Mouse (Mus musculus): Measurements from ENCODE around the gene Fmnl3.
"Not testable (repeated sequence)": the region's sequence is repeated elsewhere in the genome, so short reads cannot be mapped to it uniquely, and the experiment has no call there.

Gene Fmnl3

GRCm38 (mm10) chr15:99387976-99388375 is 17.7 kb upstream of the Fmnl3 start:
- DNase-seq (ENCODE audit: low spot score): no peak

GRCm38 (mm10) chr15:99386796-99387195 is 16.5 kb upstream of the Fmnl3 start:
- no peak for DNase-seq (ENCODE audit: low spot score)

DNA sequence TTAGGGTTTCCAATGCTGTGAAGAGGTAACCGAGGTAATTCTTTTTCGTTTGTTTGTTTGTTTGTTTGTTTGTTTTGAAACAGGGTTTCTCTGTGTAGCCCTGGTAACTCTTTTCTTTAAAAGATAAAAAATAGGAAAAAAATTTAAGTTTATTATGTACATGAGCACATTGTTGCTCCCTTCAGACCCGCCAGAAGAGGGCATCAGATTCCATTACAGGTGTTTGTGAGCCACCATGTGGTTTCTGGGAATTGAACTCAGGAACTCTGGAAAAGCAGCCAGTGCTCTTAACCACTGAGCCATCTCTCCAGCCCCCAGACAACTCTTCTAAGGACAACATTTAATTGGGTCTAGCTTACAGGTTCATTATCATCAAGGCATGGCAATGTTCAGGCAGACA is 15.8 kb upstream of the Fmnl3 start:
- not testable (repeated sequence) for DNase-seq (ENCODE audit: low spot score)

DNA sequence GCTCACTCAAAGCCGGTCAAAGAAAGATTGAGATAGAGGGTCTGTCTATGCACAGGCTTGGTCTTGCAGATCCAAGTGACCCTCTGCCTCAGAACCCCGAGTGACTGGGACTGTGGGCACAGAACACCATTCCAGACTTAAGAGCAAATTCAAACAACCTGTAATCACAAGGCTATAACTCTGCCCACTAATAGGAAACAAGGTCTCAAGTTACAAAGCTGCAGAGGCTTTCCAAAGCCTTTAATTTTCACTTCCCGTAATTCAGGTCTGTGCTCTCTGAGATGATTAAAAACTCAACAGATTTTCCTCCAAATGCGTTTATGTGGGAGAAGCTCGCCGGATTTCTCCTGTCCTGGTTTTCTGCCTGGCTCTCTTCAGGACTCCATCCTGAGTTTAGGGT is 13.8 kb upstream of the Fmnl3 start:
- DNase-seq (ENCODE audit: low spot score): no peak

GRCm38 (mm10) chr15:99382893-99383292 is 12.6 kb upstream of the Fmnl3 start:
- no peak for DNase-seq (ENCODE audit: low spot score)

GRCm38 (mm10) chr15:99376240-99376639 is 6.0 kb upstream of the Fmnl3 start:
- no peak for DNase-seq (ENCODE audit: low spot score)

GRCm38 (mm10) chr15:99375581-99375980 is 5.3 kb upstream of the Fmnl3 start:
- no peak for DNase-seq (ENCODE audit: low spot score)

DNA sequence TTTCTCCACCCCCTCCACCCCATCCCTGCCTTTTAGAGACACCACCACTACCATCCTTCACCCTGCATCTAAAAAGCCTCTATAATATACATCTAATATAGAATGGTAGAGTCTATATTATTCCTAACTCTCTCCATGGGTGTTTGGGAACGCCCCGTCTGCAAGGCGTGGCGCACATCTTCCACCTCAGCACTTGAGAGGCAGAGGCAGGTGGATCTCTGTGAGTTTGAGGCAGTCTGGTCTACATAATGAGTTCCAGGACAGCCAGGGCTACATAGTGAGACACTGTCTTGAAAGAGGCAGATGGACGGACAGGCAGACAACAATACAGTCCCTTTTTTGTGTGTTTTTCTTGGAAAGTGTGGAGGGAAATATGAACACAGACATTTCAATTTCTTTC is 4.8 kb upstream of the Fmnl3 start:
- DNase-seq (ENCODE audit: low spot score): no peak

- no peak for DNase-seq (ENCODE audit: low spot score)
Measured at GRCm38 (mm10) chr15:99372761-99373160, 2.5 kb upstream of the Fmnl3 start.

DNA sequence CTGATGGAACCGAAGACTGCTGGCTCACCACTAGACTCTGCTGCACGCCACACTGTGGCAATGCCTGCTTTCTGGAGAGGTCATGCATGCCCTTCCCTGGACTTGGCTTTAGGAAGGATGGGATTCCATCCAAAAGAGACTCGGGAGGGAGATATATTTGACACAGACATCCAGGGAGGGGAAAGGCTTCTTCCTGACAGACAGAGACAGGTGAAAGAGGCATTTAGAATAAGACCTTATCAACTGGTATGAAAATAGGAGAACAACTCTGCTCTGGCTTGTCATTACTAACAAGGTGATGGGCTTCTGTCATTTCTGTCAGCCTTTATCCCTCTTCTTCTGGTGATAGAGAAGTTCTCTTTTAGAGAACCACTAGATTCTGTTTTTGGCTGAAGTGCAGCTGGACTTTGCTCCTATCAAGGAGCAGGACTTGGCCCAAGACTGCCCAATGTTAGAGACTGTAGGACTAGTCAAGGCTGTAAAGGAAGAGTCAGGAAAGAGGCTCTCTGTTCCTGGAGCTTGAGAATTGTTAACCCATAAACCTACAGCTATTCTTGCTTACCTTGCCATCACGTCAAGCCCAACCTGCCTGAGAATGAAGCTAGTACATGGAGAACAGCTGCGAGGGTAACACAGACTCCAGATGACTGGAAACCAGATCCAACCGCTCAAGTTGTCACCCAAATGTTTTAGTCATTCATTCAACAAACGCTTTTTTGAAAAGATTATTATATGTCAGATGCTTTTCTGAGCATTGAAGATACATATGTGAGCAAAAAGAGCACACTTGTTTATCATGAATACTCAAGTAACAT is 1.5 kb upstream of the Fmnl3 start:
- no peak for DNase-seq (ENCODE audit: low spot score)

GRCm38 (mm10) chr15:99369391-99370171 is 701 bp downstream of the Fmnl3 start:
- DNase-seq (ENCODE audit: low spot score): no peak

DNA sequence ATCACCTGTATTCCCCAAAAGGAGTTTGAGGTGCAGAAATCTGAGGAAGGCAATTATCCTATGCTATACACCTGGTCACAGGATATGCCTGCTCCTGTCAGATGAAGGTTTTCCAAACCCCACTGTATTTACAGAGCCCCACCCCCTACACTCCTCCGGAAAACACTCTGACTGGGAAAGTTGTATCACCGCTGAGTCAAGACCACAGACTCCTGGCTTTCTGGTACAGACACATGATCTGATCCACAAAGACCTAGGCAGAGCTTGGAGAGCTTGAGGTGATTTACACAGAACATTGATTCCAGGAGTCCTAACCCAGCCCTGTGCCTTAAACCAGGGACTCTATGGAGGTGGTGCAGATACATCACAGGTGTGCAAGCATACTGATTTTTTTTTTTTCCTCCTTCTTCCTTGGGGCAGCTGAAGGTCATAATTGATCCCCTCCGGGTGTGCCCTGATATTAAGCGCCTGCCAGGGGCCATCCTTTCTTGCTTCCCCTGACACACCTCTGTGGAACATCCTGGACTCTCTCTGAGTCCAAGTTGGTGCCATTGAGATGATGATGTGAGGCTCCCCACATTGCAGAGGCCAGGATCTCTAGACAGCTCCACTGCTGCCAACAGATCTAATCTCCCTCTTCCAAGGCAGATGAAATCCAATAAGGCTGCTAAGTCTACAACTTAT is 1.6 kb downstream of the Fmnl3 start:
- DNase-seq (ENCODE audit: low spot score): no peak

DNA sequence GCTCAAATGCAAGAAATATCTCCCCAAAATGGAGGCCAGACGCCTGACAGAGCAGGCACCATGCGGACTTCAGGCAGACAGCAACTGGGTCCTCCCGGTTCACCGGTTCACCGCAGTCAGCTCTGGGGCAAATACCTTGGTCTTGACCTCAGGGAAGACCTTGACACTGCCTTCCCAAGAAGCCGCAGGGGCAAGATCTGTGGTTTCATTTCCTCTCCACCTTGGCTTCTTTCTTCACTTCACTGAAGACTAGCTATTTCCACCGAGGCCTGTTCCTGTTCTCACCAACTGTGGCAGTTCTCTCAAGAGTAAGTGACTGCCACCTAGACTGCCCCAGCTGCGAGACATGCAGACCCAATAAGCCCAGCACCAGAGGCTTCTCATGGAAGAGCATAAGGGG is 5.4 kb downstream of the Fmnl3 start:
- no peak for DNase-seq (ENCODE audit: low spot score)

GRCm38 (mm10) chr15:99364022-99364530 is 6.2 kb downstream of the Fmnl3 start:
- no peak for DNase-seq (ENCODE audit: low spot score)

GRCm38 (mm10) chr15:99358952-99359351 is 11.3 kb downstream of the Fmnl3 start:
- DNase-seq (ENCODE audit: low spot score): no peak

- DNase-seq (ENCODE audit: low spot score): no peak
Measured at GRCm38 (mm10) chr15:99356462-99356861, 13.8 kb downstream of the Fmnl3 start.

GRCm38 (mm10) chr15:99355660-99356059 is 14.6 kb downstream of the Fmnl3 start:
- DNase-seq (ENCODE audit: low spot score): no peak

DNA sequence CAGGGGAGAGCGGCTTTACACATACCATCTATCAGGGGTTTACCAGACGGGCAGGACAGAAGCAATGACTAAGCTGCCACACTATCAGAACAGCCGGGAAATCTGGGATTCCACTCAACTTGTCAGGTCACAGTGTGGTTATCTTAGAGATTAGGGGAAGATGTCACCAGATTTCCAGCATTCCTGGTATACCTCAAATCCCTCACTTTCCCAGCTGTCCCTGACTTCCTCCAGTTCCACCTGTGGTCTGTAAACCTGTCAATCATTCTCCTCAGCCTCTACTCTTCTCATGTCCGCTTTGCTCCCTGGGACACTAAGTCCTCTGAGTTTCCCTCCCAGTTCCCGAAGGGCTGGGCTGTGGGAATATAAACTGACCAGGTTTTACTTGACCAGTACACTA is 18.0 kb downstream of the Fmnl3 start:
- no peak for DNase-seq (ENCODE audit: low spot score)

DNA sequence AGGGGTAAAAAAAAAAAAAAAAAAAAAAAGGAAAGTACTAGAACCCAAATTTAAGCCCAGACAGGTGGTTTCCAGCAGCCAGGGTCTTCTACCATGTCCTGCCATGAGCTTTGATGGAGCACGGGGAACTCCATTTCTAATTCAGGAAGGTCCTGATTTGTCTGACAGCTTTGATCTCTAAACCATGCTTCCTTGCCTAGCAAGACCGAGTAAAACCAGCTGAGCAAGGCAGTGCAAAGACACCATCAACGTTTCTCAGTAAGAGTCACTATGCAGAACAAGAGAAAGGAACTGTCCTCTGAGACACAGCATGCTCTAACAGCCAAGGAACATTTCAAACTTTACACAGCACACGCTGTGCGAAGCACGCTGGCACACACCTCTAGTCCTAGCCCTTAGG is 18.7 kb downstream of the Fmnl3 start:
- no peak for DNase-seq (ENCODE audit: low spot score)

DNA sequence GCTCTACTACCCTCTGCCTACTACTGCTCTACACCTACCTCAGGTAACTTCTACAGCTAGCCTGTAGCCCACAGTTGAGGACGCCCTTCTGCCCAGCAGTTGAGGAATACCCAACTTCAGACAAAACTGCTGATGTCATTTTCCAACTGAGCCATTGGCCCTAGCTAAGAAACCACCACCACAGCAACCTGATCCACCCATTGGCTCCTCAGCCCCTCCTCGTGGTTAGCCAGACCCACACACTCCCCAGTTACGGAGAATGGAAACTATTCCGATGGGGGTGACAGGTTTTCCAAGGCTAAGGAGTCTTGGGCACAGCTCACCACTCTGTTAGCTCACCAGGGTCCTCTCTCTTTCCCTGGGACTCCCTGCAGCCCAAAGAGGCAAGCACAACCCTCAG is 25.3 kb downstream of the Fmnl3 start:
- DNase-seq (ENCODE audit: low spot score): no peak

GRCm38 (mm10) chr15:99344148-99344870 is 26.0 kb downstream of the Fmnl3 start:
- no peak for DNase-seq (ENCODE audit: low spot score)

Measured in testis, postnatal 14 days (tissue).